Mouse (Mus musculus) testis, postnatal 10 days (tissue): ENCODE measurements around the gene Olfr1315-ps1.

ENCODE experiments used
- DNase-seq: peaks from one replicate; pipeline ENCODE4 v3.0.0; 2021; ENCODE audit warnings: low spot score

Olfr1315-ps1 gene

DNA sequence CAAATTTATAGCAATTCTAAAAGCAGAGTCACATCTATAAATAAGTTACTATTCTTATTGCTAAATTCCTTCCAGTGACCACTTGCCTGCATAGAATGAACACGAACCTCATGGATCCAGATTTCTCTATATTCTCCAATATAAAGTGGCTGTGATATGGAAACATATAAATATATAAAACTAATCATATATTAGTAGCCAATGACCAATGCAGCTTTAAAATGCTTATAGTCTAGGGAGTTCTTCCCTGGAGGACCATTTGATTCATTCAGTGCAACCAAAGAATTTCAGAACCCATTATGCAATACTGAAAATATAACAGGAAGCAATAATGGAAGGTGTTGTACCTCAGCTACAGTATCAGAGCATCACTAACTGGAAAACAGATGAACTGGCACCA lies at the start of gene Olfr1315-ps1:
TSS of gene Olfr1315-ps1 (minus strand) at position 101 of the 400 bp plus-strand sequence.
- DNase-seq, result no peak

GRCm38 (mm10) chr2:112153898-112154297 lies 38.7 kb upstream of the Olfr1315-ps1 start, which contains the start of gene Olfr1318:
Olfr1318 (plus strand) TSS chr2:112154198.
- DNase-seq, result no peak

DNA sequence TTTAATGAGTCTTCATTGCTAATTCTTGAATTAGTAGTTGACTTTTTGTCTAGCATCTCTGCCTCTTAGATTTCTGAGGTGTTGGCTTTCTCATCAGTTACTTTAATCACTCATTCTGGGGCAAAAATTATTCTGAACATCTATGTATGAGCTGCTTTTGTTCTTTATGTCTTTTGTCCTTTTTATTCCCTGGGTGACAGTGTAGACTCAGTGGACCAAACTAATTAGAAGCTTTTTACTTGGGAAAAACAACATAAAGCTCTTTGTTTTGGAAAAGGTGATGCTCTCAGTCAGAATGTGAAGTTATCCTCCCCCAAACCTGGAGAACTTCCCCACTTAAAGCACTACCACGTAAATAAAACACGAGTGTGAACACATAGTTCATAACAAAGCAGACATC lies 24.8 kb upstream of the Olfr1315-ps1 start, which contains the start of gene Olfr1317:
TSS of gene Olfr1317 (plus strand) at position 301 of the 400 bp plus-strand sequence.
- no peak for DNase-seq

DNA sequence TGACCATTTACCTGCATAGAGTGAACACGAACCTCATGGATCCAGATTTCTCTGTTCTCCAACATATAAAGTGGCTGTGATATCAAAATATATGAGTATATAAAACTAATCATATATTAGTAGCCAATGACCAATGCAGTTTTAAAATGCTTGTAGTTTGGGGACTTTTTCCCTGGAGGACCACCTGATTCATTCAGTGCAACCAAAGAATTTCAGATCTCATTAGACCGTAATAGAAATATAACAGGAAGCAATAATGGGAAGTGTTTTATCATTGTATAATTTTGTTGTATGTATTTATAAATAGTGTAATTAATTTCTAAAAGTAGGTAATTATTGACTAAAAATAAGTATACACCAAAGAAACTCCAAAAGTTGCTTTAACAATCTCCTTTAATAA lies 19.6 kb upstream of the Olfr1315-ps1 start, which contains the start of gene Olfr1316:
TSS of gene Olfr1316 (minus strand) at position 101 of the 400 bp plus-strand sequence.
- no peak for DNase-seq

DNA sequence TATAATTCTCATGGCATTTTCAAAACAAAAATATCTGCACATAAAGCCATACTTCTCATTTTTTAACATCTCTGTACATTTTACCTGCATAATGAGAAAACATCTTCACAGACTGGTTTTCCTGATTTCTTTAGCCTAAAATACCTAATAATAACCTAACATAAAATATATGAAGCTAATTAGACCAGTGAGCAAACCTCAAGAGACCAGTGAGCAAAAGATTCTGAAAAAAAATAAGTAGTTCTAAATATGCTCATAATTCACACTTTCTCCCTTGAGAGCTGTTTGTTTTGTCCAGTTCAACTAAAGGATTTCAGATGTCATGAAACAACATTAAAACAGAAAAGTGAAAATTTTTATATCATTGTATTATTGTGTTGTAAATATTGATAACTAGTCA lies 18.6 kb downstream of the Olfr1315-ps1 start, which contains the start of gene Olfr1314:
TSS of gene Olfr1314 (minus strand) at position 101 of the 400 bp plus-strand sequence.
- DNase-seq, result no peak

DNA sequence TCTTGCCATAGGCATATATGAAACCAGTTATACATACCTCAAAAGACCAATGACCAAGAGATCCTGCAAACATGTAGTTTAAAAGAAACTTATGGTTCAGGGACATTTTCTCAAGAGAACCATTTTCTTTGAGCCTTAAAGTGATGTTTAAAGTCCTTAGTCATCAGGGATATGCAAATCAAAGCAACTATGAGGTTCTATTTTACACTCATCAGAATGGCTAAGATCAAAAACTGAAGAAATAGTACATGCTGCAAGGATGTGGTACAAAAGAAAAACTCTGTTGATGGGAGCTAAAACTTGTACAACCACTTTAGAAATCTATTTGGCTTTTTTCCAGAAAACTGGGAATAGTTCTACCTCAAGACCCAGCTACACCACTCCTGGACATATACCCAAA lies 37.5 kb downstream of the Olfr1315-ps1 start, which contains the start of gene Olfr1313:
TSS of gene Olfr1313 (minus strand) at position 101 of the 400 bp plus-strand sequence.
- no peak for DNase-seq
